Mouse (Mus musculus) CD4-positive, CD25-positive, alpha-beta regulatory T cell, adult 4 months (primary cell): ENCODE measurements at regions not wholly inside any gene's neighbourhood (a gene's known extent, or its start where the extent isn't known, plus 50 kb on each side); places are given as distances from the start of the nearest gene placed in this dataset.

ENCODE experiments used
- ATAC-seq: one replicate; pipeline ENCODE4 v1.8.0; 2017

- peak; percentile 54 for ATAC-seq
Observed at GRCm38 (mm10) chr10:98849851-98850250, 64.4 kb upstream of the Atp2b1 start.

GRCm38 (mm10) chr10:98857395-98857794 lies 56.8 kb upstream of the Atp2b1 start:
- ATAC-seq = no peak

DNA sequence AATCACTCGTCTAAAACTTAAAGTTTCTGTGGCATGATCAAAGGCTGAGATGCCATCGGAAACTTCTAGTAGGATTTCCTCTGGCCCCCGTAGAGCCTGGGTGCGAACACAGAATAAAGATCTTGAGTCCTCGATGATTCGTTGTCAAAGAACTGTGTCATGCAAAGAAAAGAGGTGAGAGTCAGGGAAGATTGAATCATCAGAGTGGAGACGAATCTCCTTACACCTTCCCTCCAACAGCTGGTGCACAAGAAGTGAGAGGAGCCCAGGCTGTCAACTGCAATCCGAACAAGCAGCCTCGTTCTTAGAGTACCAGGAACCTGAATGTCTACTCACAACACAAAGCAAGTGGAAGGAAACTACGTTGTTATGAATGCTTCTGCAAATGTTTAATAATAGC lies 52.7 kb upstream of the Atp2b1 start:
- peak; percentile 29 for ATAC-seq

DNA sequence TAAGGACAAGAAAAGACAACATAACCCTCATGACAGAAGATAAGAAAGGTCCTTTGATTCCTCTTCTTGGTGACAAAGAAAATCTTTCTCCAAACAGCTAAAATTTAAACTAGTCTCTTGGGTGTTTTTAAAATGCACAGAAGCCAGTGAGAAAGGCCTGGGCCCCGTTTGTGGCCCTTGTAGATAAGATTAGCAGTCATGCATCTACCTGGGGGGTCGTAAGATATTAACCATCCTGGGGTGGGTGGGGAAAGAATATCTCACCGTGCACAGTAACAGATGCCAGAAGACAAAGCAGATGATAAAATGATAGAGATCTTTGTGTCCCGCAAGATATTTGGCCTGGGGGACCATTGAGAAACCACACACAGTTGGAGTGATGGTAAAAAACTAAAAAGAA lies 51.5 kb upstream of the Atp2b1 start:
- ATAC-seq = no peak

DNA sequence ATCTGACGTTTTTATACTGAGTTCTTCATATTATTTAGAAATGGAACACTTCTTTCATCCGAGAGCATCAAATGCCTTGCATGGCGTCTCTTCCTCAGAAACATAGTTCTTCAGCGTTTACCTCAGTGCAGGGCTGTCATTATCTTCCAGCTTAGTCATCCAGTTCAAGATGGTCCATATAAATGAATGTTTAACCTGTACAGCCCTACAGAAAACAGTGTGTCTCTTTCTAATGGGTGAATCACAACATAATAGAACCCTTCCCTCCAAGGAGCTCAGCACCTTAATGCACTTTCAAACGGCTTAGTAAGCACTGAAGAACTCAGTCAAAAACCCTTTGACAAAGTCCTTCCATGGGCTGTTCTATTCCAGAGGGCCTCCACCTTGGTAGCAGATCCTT lies 49.8 kb upstream of the Atp2b1 start:
- ATAC-seq = no peak
